Mouse (Mus musculus): ENCODE data around the gene Elmo3. TPM values are rescaled to one million over a fixed set of nuclear protein-coding genes. Genes with fewer than 3 reads are reported as not detected.

Gene Elmo3
- polyA plus RNA-seq, 1 experiment from 2014 or later, result 1.1 TPM

DNA sequence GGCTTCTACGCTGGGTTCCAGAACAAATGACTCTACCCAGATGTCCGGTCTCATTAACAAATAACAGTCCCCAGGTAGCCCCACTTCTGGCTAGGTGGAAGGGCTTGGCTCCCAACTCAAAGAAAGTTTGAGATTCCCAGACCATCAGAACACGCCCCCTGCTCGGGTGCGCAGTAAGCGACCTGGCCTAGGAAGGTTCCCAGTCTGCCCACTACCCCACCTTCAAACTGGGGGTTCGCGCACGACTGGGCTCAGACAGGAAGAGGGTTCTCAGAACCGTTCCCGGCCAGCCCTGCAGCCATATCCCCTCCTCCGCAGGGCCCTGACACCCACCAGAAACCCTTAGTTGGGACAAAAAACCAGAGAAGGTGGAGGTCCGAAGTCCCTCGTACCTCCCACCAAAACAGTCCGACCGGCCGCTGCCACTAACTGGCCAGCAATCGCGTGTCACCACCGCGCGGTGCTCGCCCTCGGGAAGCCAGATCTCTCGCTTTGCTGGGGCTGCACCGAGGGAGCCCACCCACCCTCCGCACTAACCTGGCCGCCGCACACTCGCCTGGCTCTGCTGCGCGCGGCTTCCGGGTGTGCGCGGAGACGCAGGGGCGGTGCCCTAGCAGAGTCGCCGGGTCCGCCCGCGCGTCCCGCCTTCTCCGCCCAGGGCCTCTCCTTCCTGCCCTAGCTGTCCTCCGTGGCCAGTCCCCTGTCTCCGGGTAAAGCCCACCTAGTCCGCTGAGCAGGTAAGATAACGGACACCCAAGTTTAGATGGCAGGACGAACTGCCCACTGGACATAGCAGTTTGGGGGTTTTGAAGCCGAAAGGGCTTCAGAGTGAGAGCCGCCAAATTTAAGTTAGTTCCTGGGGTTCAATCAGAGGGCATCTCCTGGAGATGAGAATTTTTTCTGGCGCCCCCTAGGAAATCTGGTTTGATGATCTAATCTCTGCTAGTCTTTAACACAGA lies 41.1 kb upstream of the Elmo3 start, which contains the start of the genes Tradd and Fbxl8:
Gene Tradd, minus strand, starts transcription at position 586 of the 959 bp plus-strand sequence.
Gene Fbxl8, plus strand, starts transcription at position 625 of the 959 bp plus-strand sequence.
- ATAC-seq (ENCODE audit: low FRiP score, low TSS enrichment), result no peak

GRCm38 (mm10) chr8:105265128-105265527 lies 40.3 kb upstream of the Elmo3 start:
- ATAC-seq (ENCODE audit: low FRiP score, low TSS enrichment), result no peak
- 18% methylated on average over 10 of the region's 10 CpGs for WGBS
- Histone ChIP-seq H3K4me1 (ENCODE audit: control insufficient read depth, insufficient read depth, low read length) (peaks cover 14% of the 10 kb centered on the region), H3K27ac (replicated peaks; ENCODE audit: low read depth, low read length) (no peak overlapping the region), H3K4me3 (replicated peaks; ENCODE audit: low read depth, low read length) (peak overlapping the region; percentile 52; the same call in 1 of the 2 replicates), H3K27me3 (ENCODE audit: control insufficient read depth, insufficient read depth, low read length) (peaks cover 97% of the 10 kb centered on the region), H3K4me2 (ENCODE audit: low read length) (peak overlapping the region; percentile 84; the same call in 1 of the 2 replicates), H3K9me3 (ENCODE audit: control insufficient read depth, low read length) (no peaks in the 10 kb centered on the region), H3K9ac (replicated peaks; ENCODE audit: low read length) (no peak overlapping the region), H3K36me3 (ENCODE audit: control insufficient read depth, insufficient read depth, low read length) (no peaks in the 10 kb centered on the region)
- DNase-seq, result no peak

More for the DNA sequence above, 41.1 kb upstream of the Elmo3 start, which contains the start of the genes Tradd and Fbxl8:
- Histone ChIP-seq H3K27me3 (ENCODE audit: control insufficient read depth, insufficient read depth, low read length) (peaks cover 95% of the 10 kb centered on the region), H3K27ac (replicated peaks; ENCODE audit: low read depth, low read length) (no peak within 1 kb of the TSS), H3K9me3 (ENCODE audit: control insufficient read depth, low read length) (no peaks in the 10 kb centered on the region), H3K4me3 (replicated peaks; ENCODE audit: low read depth, low read length) (peak within 1 kb of the TSS; percentile 52), H3K9ac (replicated peaks; ENCODE audit: low read length) (peak within 1 kb of the TSS; percentile 55), H3K36me3 (ENCODE audit: control insufficient read depth, insufficient read depth, low read length) (no peaks in the 10 kb centered on the region), H3K4me2 (ENCODE audit: low read length) (peak within 1 kb of the TSS; percentile 84), H3K4me1 (ENCODE audit: control insufficient read depth, insufficient read depth, low read length) (peaks cover 11% of the 10 kb centered on the region)
- 2% methylated on average over 54 of the region's 54 CpGs for WGBS
- peak; percentile 72 for DNase-seq

GRCm38 (mm10) chr8:105266775-105267174 lies 38.6 kb upstream of the Elmo3 start:
- Histone ChIP-seq H3K4me1 (ENCODE audit: control insufficient read depth, insufficient read depth, low read length) (peaks cover 14% of the 10 kb centered on the region), H3K27ac (replicated peaks; ENCODE audit: low read depth, low read length) (no peak overlapping the region), H3K36me3 (ENCODE audit: control insufficient read depth, insufficient read depth, low read length) (no peaks in the 10 kb centered on the region), H3K9ac (replicated peaks; ENCODE audit: low read length) (no peak overlapping the region), H3K9me3 (ENCODE audit: control insufficient read depth, low read length) (no peaks in the 10 kb centered on the region), H3K4me3 (replicated peaks; ENCODE audit: low read depth, low read length) (no peak overlapping the region), H3K4me2 (ENCODE audit: low read length) (no peak overlapping the region), H3K27me3 (ENCODE audit: control insufficient read depth, insufficient read depth, low read length) (peaks cover 97% of the 10 kb centered on the region)
- DNase-seq, result no peak
- no peak for ATAC-seq (ENCODE audit: low FRiP score, low TSS enrichment)
- 5% methylated on average over 13 of the region's 13 CpGs for WGBS

DNA sequence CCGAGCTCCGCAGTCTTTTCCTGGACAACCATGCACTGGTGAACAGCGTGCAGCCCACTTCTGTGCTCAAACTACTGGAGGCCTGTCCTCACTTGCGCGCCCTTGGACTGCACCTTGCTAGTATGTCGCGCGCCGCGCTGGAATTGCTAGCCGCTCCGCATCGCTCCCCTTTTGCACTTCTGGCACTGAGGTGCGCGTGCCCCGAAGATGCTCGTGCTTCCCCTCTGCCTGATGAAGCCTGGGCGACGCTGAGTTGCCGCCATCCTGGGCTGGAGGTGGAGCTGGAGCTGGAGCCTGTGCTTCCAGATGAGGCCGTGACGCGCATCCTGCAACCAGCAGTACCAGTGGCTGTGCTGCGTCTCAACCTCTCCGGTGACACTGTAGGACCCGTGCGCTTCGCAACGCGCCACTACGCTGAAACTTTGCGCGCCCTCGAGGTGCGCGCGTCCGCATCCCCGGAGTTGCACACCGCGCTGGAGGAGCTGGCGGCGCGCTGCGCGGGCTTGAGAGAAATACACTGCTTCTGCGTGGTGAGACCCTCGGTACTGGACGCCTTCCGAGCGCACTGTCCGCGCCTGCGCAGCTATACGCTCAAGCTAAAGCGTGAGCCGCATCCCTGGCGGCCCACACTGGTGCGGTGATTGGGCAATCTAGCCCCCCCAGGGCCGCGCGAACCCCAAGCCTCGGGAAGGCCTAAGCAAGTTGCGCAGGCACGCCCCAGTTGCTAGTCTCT lies 36.9 kb upstream of the Elmo3 start:
- Histone ChIP-seq H3K27ac (replicated peaks; ENCODE audit: low read depth, low read length) (peak overlapping the region; percentile 49; the same call in 1 of the 2 replicates), H3K27me3 (ENCODE audit: control insufficient read depth, insufficient read depth, low read length) (peaks cover 99% of the 10 kb centered on the region), H3K9ac (replicated peaks; ENCODE audit: low read length) (peak overlapping the region; percentile 55), H3K4me3 (replicated peaks; ENCODE audit: low read depth, low read length) (peak overlapping the region; percentile 44), H3K4me2 (ENCODE audit: low read length) (peak overlapping the region; percentile 78), H3K9me3 (ENCODE audit: control insufficient read depth, low read length) (no peaks in the 10 kb centered on the region), H3K4me1 (ENCODE audit: control insufficient read depth, insufficient read depth, low read length) (peaks cover 14% of the 10 kb centered on the region), H3K36me3 (ENCODE audit: control insufficient read depth, insufficient read depth, low read length) (no peaks in the 10 kb centered on the region)
- DNase-seq (peak; percentile 97), ATAC-seq (ENCODE audit: low FRiP score, low TSS enrichment) (peak; percentile 84)
- WGBS, result under 1% methylated on average over 65 of the region's 65 CpGs

DNA sequence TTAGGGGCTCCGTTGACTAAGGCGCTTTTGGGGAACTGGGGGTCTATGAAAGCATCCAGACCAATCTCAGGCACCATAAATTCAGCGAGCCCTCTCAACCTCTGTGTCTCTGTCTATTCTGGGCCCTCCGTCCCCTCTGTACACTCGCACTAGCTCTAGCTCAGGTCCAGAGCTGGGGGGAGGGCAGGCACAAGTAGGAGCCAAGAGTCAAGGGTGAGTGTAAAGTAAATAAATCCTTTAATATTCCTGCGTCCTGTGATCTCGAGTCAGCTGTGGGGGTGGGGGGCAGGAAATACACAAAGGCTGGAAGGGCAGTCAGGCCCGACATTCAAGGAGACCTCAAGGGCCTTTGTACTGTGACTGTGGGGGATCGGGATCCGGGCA lies 36.3 kb upstream of the Elmo3 start:
- H3K27ac ChIP-seq (replicated peaks; ENCODE audit: low read depth, low read length), result 0 out of 2 replicates have a peak overlapping the region, but pooled peaks have one; percentile 49
- H3K9me3 ChIP-seq (ENCODE audit: control insufficient read depth, low read length), result no peaks in the 10 kb centered on the region
- H3K4me2 ChIP-seq (ENCODE audit: low read length), result peak overlapping the region; percentile 78
- WGBS, result under 1% methylated on average over 10 of the region's 10 CpGs
- peak overlapping the region; percentile 44 for H3K4me3 ChIP-seq (replicated peaks; ENCODE audit: low read depth, low read length)
- peaks cover 14% of the 10 kb centered on the region for H3K4me1 ChIP-seq (ENCODE audit: control insufficient read depth, insufficient read depth, low read length)
- ATAC-seq (ENCODE audit: low FRiP score, low TSS enrichment) (peak; percentile 10; the same call in 1 of the 2 replicates), DNase-seq (no peak)
- H3K36me3 ChIP-seq (ENCODE audit: control insufficient read depth, insufficient read depth, low read length), result no peaks in the 10 kb centered on the region
- H3K27me3 ChIP-seq (ENCODE audit: control insufficient read depth, insufficient read depth, low read length), result peaks cover 99% of the 10 kb centered on the region
- peak overlapping the region; percentile 55 for H3K9ac ChIP-seq (replicated peaks; ENCODE audit: low read length)

DNA sequence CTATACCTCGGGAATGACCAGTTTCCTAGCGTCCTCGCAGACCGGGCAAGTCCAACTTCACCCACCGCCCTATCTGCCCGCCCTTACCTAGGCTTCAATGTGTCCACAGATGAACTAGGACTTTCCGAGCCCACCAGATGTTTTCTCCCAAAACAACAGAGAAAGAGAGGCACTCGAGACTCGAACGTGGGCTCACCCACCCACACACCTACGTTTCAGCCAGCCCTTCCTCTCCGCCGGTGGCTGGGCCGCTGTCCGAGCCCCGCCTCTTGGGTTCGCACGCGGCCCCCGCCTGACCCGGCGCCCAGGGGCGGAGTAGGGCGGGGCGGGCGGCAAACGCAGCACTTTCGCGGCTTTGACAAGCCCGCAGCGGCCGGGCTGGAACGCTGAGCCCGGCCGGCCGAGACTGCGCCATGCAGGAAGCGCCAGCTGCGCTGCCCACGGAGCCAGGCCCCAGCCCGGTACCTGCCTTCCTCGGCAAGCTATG lies 35.9 kb upstream of the Elmo3 start, which contains the start of gene Hsf4:
Gene Hsf4, plus strand, starts transcription at position 341 of the 487 bp plus-strand sequence.
- Histone ChIP-seq H3K4me2 (ENCODE audit: low read length) (peak within 1 kb of the TSS; percentile 78), H3K4me1 (ENCODE audit: control insufficient read depth, insufficient read depth, low read length) (peaks cover 14% of the 10 kb centered on the region), H3K4me3 (replicated peaks; ENCODE audit: low read depth, low read length) (peak within 1 kb of the TSS; percentile 44), H3K27me3 (ENCODE audit: control insufficient read depth, insufficient read depth, low read length) (peaks cover 99% of the 10 kb centered on the region), H3K27ac (replicated peaks; ENCODE audit: low read depth, low read length) (peak within 1 kb of the TSS; percentile 49; the same call in 1 of the 2 replicates), H3K9ac (replicated peaks; ENCODE audit: low read length) (peak within 1 kb of the TSS; percentile 55), H3K9me3 (ENCODE audit: control insufficient read depth, low read length) (no peaks in the 10 kb centered on the region), H3K36me3 (ENCODE audit: control insufficient read depth, insufficient read depth, low read length) (no peaks in the 10 kb centered on the region)
- under 1% methylated on average over 42 of the region's 42 CpGs for WGBS
- peak; percentile 31 for DNase-seq
- no peak for ATAC-seq (ENCODE audit: low FRiP score, low TSS enrichment)

DNA sequence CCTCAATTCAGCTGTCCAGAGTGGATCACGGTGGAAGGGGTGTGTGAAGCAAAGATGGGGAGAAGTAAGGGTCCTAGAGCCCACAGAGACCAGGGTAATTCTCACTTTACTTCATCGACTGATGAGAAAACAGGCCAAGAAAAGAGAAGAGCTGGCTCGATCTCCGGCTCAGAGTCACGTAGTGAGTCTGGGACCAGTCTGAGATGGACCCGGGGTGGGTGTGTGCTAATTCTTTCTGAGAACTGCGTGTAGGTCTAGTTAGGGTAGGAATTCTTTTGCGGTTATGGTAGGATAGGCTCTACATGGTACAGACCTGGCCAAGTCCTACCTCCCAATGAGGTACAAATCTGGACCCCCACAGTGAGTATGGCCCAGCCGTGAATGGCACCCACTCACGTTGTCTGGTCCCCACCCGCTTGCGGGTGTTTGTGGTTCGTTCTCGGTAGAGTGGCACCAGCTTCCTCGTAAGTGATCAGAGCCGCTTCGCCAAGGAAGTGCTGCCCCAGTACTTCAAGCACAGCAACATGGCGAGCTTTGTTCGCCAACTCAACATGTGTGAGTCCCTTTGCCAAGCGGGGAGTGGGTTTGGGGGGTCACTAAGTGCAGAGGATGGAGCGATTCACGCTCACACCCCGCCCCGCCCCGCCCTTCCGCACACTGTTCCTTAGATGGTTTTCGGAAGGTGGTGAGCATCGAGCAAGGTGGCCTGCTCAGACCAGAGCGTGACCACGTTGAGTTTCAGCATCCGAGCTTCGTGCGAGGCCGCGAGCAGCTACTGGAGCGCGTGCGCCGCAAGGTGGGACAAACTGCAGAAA lies 35.1 kb upstream of the Elmo3 start:
- Histone ChIP-seq H3K4me3 (replicated peaks; ENCODE audit: low read depth, low read length) (peak overlapping the region; percentile 44; the same call in 1 of the 2 replicates), H3K9ac (replicated peaks; ENCODE audit: low read length) (no peak overlapping the region), H3K9me3 (ENCODE audit: control insufficient read depth, low read length) (no peaks in the 10 kb centered on the region), H3K27ac (replicated peaks; ENCODE audit: low read depth, low read length) (no peak overlapping the region), H3K36me3 (ENCODE audit: control insufficient read depth, insufficient read depth, low read length) (no peaks in the 10 kb centered on the region), H3K27me3 (ENCODE audit: control insufficient read depth, insufficient read depth, low read length) (peaks cover 99% of the 10 kb centered on the region), H3K4me1 (ENCODE audit: control insufficient read depth, insufficient read depth, low read length) (peaks cover 15% of the 10 kb centered on the region), H3K4me2 (ENCODE audit: low read length) (peak overlapping the region; percentile 78)
- ATAC-seq (ENCODE audit: low FRiP score, low TSS enrichment) (no peak), DNase-seq (peak; percentile 30)
- 2% methylated on average over 39 of the region's 39 CpGs for WGBS

- peak overlapping the region; percentile 28; the same call in 1 of the 2 replicates for H3K4me2 ChIP-seq (ENCODE audit: low read length)
- DNase-seq (no peak), ATAC-seq (ENCODE audit: low FRiP score, low TSS enrichment) (no peak)
- 3% methylated on average over 11 of the region's 11 CpGs for WGBS
- H3K4me1 ChIP-seq (ENCODE audit: control insufficient read depth, insufficient read depth, low read length), result peaks cover 20% of the 10 kb centered on the region
- no peak overlapping the region for H3K9ac ChIP-seq (replicated peaks; ENCODE audit: low read length)
- no peaks in the 10 kb centered on the region for H3K36me3 ChIP-seq (ENCODE audit: control insufficient read depth, insufficient read depth, low read length)
- H3K27me3 ChIP-seq (ENCODE audit: control insufficient read depth, insufficient read depth, low read length), result peaks cover 99% of the 10 kb centered on the region
- H3K27ac ChIP-seq (replicated peaks; ENCODE audit: low read depth, low read length), result no peak overlapping the region
- no peaks in the 10 kb centered on the region for H3K9me3 ChIP-seq (ENCODE audit: control insufficient read depth, low read length)
- no peak overlapping the region for H3K4me3 ChIP-seq (replicated peaks; ENCODE audit: low read depth, low read length)
These were observed 34.5 kb upstream of the Elmo3 start for GRCm38 (mm10) chr8:105270916-105271186.

Measured in midbrain, embryonic 14.5 days (tissue).